Mouse (Mus musculus) c-Kit-positive CD71-positive TER-119-positive erythroid progenitor cells, embryonic 14.5 days (primary cell): ENCODE measurements around the gene Tspan15.

Experiments used
- DNase-seq: peaks from one replicate; pipeline ENCODE4 v3.0.0-alpha.2; 2013; ENCODE audit warnings: low spot score

The Tspan15 gene

GRCm38 (mm10) chr10:62230708-62231394, at the start of gene Tspan15:
Gene Tspan15 (minus strand): TSS chr10:62231251.
- peak; percentile 90 for DNase-seq

DNA sequence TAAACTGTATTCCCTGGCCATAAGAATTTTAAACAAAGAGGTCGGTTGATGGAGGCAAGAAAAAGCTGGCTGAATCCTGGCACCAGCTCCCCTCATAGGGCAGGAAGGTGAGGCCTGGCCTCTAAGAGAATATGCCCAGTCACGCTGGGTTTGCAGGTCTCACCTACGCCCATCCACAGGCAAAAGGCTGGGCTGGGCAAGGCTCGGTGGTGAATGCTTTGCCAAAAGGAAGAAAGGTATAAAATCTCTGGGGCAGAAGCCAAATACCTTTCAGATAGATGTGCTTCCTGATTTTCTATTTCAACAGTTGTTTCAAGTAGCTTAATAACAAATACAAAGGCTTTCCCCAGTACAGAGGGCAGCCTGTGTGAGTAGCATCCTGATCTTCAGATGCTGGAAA, 48.6 kb upstream of the Tspan15 start:
- no peak for DNase-seq

- DNase-seq = no peak
These were observed 48.0 kb upstream of the Tspan15 start for GRCm38 (mm10) chr10:62279066-62279465.

DNA sequence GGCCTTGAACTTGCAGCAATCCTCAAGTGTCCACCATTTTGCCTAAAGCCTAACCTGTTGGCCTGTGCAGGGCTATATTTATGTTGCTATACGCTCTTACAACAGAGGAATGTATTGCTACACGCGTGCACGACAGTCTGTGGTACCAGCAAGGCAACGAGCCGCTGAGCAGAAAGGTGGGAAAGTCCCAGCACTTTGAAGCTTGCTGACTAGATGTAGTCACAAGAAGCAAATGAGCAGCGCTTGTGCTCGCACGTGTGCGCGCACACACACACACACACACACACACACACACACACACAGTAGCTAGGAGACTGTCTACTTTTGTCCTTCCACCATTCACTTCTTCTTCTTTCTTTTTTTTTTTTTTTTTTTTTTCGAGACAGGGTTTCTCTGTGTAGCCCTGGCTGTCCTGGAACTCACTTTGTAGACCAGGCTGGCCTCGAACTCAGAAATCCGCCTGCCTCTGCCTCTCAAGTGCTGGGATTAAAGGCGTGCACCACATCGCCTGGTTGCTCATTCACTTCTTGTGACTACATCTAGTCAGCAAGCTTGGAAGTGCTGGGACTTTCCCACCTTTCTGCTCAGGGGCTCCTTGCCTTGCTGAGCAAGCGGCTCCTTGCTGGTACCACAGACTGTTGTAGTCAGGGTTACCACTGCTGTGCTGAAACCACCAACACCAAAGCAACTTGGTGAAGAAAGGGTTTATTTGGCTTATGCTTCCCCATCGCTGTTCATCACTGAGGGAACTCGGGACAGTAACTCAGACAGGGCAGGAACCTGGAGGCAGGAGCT, 46.6 kb upstream of the Tspan15 start:
- no peak for DNase-seq

DNA sequence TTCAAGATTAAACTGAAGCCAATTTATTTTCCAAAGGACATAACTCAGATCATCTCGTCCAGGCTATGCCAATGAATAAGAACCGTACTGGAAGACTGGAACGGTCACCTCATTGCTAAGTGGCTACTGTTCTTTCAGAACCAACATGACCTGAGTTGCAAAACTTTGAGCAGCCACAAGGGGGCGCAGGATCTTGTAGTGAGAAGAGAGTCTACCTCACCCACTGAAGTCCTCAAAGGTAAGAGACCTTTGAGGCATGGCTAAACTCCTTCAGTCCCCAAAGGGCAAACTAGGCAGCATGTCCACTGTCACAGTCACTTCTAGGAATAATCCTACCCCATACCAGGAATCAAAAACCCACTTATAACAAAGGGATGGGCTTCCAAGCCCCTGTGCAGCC, 44.2 kb upstream of the Tspan15 start:
- peak; percentile 81 for DNase-seq

DNA sequence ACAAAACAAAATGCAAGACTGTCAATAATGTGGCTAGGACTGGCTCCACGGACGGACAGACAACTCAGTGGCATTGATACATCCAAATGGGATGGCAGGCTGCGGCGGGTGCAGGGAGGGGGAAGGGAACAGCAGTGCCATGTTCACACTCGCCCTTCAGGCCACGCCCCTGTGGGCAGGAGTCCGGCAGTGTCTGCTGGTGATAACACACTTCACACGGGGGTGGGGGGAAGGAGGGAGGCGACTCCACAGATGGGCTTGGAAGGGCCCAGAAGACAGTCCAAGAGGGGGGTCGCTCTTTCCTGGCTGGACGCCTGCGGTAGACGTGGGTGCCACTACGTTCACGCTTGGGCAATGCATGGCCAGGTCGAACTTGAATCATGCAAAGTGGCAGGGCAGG, 38.2 kb upstream of the Tspan15 start:
- DNase-seq = no peak

- no peak for DNase-seq
These were observed 33.2 kb upstream of the Tspan15 start for GRCm38 (mm10) chr10:62264299-62264698.

- DNase-seq = peak; percentile 82
These were observed 30.2 kb upstream of the Tspan15 start for GRCm38 (mm10) chr10:62261115-62261886.

DNA sequence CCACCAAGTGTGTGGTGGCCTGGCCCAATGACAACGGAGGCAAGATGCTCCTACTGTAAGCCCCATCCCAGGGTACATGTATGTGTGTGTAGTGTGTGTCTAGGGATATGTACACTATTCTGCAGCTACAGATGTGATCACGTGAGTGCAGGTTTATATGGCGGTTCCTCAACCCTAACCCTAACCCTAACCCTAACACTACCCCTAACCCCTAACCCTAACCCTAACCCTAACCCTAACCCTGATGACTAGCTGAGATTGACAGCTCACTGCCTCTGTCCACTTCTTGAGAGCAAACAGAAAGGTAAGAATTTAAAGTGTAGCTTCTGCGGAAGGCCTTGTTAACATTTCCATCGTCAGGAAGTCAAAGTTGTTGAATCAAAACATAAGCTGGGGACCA, 27.2 kb upstream of the Tspan15 start:
- DNase-seq = no peak

- DNase-seq = no peak
These were observed 21.6 kb upstream of the Tspan15 start for GRCm38 (mm10) chr10:62252496-62253235.

GRCm38 (mm10) chr10:62252000-62252488, 21.0 kb upstream of the Tspan15 start, which contains the start of gene Tacr2:
Gene Tacr2 (plus strand): TSS chr10:62252438.
- DNase-seq = no peak

DNA sequence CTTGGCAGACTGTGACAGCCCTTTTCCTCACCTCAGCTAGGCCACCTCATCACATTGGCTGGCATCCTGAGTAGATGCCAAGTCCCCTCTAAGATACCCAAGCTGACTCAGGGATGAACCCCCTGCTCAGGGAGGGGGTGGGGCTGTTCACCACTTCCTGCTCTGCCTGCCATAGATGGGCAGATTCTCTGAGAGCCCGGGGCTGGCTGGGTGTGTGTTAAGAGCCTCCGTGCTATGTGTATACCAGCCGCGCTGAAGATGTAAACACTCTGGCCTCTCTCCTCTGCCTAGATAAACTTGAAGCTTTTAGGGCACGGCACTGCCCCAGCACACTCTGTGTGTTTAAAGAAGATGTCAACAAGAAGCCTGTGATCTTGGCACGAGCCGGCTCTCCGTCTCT, 16.8 kb upstream of the Tspan15 start:
- DNase-seq = no peak

GRCm38 (mm10) chr10:62247156-62247555, 16.1 kb upstream of the Tspan15 start:
- DNase-seq = no peak

- DNase-seq = no peak
These were observed 13.0 kb upstream of the Tspan15 start for GRCm38 (mm10) chr10:62244067-62244466.

DNA sequence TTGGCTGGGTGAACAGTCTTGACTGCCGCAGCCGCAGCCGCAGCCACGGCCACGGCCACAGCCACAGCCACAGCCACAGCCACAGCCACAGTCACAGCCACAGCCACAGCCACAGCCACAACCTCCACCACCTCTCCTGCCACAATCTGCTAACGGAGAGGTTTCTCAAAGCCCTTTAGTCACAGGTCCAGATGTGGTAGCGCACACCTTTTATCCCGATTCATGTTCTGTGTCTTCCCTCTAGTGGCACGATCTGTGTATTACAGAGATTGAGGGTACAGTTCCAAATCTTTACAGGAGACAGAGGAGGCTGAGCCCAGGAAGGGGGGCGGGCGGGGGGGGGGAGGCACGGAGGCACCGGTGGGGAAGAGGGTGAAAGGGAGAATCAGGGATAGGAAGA, 11.8 kb upstream of the Tspan15 start:
- peak; percentile 63 for DNase-seq

GRCm38 (mm10) chr10:62242358-62242757, 11.3 kb upstream of the Tspan15 start:
- DNase-seq = no peak

- DNase-seq = no peak
These were observed 8.2 kb upstream of the Tspan15 start for GRCm38 (mm10) chr10:62239270-62239669.

DNA sequence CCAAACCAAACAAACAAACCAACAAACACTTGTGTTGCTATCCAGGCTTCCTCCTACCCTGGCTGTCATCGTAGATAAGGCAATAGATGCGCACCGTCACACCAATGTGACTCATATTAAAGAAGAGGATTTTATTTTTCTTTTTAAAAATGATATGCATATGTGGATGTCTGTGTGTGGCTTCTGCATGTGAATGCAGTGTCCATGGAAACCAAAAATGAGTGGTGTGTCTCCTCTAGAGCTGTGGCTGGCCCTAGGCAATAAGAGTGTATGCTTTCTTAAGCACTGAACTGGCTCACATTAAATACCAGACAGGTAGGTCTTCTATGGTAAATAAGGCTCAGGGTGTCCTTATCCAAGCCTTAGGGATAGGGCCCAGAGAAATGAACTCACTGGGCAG, 7.6 kb upstream of the Tspan15 start:
- no peak for DNase-seq

DNA sequence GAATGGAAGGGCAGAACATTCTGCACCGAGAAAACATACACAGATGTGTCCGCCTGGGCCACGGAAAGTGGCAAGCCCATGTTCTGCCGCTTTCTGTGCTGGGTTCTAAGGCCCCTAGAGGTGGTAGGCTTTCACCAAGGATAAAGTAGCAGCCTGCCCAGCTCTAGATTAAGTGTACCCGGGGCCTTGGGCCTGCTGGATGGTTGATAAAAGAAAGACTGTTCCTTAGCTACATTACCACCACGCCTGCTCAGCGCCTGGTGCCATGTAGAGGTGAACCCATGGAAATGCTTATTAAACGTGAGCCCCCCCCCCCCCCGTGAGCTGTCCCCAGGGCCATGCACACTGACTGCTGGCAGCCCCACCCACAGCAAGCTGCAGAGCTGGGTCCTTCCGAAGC, 6.2 kb upstream of the Tspan15 start:
- DNase-seq = peak; percentile 72

DNA sequence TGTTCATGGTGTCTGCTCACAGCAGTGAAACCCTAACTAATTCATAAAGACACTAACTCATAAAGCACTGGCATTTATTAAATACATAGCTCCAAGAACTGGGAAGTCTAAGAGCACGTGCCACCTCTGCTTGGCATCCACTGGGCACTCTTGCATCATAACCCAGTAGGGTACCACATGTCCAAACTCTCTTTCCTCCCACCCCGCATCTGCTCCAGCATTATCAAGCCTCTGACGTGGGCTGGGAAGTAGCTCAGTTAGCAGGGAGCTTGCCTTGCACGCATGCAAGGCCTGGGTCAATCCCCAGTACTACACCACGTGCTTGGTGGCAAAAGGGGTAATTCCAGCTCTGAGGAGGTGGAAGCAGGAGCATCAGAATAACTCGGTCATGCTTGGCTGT, 5.1 kb upstream of the Tspan15 start:
- DNase-seq = no peak

DNA sequence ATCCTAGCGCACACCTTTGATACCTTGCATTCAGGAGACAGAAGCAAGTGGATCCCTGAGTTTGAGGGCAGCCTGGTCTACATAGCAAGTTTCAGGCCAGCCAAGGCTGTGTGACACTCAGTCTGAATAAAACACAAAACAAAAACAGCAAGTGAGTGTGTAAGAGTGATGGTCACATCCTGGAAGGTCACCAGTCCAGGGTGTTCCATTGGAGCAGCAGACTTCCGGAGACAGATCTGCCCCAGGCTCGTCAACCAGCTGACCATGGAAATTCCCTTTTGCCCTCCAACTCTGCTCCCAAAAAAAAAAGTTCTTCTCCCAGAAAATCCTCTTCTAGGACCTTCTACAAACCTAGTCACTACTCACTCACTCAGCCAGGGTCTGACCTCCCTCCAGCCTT, 760 bp upstream of the Tspan15 start:
- no peak for DNase-seq

GRCm38 (mm10) chr10:62231395-62231732, 313 bp upstream of the Tspan15 start:
- no peak for DNase-seq
